Mouse (Mus musculus) kidney, postnatal 4 days (tissue): Measurements from ENCODE around the gene Pfkfb2.
A peak's percentile ranks its signal among the peaks of the same experiment; 100 is the strongest.
"Not testable (repeated sequence)": the region's sequence is repeated elsewhere in the genome, so short reads cannot be mapped to it uniquely, and the experiment has no call there.

Experiments used
- DNase-seq, 2 experiments: peaks; one replicate each; pipeline ENCODE4 v3.0.0; 2021; ENCODE audit warnings: mixed read lengths in 2 of 2

Pfkfb2 gene

DNA sequence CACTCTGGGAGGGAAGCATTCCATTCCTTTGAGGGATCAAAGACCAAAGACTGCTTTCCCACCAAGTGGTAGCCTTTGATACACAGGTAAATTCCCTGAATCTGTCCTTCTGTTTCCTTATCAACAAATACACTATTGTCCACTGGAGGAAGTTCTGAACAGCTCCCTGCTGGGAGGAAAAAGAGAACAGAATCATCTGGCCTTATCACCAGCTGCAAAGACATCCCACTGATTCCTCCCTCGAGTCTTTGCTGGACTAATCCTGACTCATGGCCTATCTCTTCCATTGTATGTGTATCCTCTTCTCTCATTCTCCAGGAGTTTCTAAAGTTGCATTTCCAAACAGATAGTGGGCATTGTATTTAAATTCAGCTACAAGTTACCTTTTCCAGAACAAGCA lies 45.1 kb downstream of the Pfkfb2 start:
- DNase-seq: no peak

DNA sequence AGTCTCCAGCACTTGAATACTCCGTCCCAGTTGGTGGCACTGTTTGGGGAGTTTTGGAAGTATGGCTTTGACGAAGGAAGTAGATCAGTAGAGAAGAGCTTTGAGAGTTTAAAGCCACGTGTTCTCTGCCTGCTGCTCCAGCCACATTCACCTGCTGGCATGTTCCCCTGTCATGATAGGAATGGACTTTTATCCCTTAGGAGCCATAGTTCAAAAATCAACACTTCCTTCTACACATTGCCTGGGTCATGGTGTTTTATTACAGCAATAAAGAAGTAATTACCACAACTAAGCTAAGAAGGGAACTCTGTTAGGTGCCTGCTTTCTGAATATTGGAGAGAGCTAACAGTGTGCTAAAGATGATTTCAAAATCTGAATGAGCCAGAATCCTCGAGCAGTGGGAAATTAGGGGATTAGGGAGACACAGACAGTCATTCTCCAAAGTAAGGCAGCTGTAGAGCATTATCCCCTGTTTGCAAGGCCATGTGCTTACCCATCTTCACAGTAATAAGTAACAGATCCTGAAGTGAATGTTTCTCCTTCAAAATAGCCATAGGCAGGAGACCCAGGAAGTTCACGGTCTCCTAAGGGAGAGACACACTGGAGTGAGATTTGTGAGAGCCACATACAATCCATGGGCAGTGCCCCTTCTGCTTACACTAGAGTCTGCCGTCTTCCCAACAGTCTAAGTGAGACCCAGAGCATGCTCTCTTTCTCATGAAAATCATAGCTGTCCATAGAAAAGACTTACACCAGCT lies 47.2 kb downstream of the Pfkfb2 start:
- no peak for DNase-seq

DNA sequence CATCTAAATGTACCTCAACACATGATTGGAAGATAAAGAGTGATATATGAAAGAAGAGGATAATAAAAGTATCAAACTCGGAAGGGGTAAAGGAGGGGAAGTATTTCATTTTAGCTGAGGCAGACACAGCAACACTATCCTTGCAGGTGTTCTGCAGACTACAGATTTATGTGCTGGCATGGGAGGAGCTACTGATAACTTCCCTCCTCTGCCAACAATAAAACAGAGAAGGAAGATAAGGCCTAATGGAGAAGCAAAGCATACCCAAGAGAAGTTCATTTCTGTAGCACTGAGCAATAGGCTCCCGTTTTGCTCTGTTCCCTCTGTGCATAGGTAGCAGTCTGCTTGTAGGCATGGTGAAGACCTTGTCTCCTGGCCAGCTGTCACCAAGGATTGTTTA lies 48.0 kb downstream of the Pfkfb2 start:
- no peak for DNase-seq

DNA sequence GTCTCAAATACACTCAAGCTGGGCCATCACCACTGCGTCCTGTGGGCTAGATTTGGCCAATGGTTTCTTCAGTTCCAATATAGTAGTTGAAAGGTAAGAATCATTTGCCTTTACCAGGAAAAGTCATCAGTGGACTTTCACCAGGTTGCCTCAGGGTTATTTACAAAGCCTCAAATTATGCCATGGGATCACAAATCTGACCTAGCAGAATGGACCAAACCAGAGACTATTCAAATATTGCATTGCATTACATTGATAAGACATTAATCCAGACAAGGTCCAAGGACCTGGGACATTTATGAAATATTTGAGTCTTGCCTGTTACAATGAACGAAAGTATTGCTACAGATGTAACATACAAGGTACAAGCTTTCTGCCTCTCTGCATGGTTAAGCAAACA lies 50.5 kb downstream of the Pfkfb2 start:
- DNase-seq: no peak

DNA sequence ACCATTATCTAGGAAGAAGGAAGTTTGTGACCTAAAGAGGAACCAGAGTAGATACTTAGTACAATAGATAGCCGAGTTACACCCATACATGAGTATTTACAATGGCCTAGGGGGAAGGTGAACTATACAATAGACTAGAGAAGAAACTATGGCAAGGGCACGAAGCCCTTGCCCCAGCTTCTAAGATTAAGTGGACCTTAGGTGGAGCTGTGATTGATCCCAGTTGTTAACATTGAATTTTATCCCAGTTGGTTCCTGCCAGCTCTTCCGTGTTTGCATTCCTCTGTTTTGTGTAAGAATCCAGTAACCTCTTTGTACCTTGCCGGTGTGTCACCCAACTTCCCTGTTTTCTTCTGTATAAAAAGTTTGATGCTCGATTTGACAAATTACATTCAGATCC lies 65.5 kb downstream of the Pfkfb2 start:
- DNase-seq: not testable (repeated sequence)

DNA sequence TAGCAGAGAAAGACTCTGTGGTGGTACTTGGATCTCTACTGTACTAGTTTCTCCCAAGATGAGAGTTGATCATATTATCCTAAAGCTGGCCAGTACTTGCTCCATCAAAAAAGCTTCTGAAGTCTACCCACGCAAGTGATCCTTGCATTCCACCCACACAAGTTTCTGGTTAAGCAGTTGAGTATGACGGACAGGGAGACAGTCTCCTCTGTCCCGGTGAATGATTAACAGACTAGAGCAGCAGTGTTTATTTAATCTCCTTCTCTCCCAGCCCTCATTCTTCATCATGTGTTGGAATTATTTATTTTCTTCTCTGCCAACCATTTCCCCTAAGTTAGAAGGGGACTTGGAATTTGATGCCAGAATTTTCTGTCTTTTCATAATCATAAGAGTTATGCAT lies 67.6 kb downstream of the Pfkfb2 start, which contains the start of gene C4bp:
Gene C4bp, minus strand, starts transcription at position 179 of the 400 bp plus-strand sequence.
- DNase-seq: peak in 1 of 2 experiments; percentile 8

DNA sequence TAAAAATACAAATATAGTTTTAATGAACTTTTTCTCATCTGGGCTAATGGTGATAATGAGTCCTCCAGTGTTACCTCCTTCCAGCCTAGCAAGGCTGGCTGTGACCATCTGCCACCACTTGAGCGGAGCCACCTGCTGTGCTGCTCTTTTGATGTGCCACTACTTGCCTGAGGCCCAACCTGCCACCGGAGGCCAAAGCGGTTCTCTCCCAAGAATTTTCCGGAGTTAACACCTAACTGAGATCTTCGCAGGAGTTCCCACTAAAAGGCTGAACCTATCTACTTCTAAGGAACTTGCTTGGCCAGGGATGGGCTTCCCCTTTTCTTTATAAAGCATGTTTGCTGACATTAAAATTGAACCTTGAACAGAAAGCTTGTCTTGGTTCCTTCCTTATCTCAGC lies 69.4 kb downstream of the Pfkfb2 start:
- DNase-seq: not testable (repeated sequence)

DNA sequence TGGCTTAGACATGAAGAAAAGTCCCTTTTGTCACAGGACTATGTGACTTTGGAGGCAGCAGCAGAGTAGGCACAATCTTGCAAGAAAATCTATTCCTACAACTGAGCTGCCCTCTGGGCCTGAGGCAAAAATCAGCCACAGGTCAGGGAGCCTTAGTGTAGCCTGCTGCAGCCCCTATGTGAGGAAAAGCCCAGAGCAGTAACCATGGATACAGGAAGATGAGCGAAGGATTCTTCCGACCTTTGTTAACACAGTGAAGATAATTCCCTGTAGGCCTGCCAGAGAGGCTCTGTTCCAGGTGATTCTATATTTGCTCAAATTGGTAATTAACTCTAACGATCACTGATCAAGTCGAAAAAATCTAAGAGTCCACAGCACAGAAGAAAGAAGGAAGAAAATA lies 85.0 kb downstream of the Pfkfb2 start:
- no peak for DNase-seq

DNA sequence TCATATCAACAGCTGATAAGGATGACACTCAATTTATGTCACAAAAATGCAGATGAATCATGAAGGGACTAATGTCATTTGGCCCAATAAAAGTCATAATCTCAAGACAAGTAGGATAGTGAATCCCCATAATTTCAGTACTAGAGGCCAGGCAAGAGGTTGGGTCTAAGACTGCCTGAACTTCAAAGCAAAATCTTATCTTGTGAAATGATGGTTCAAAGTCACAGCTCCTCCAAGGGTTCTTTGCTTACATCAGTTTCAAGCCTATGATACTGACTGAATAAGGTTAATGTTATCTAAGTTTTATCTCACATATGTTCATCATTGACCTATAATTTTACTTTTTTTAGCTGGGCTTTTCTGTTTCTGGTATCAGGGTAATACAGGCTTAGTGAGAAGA lies 88.1 kb downstream of the Pfkfb2 start:
- DNase-seq: no peak
